Mouse (Mus musculus): Measurements from ENCODE around the gene Mta1.

Mta1 gene

GRCm38 (mm10) chr12:113134502-113134901, 36.4 kb downstream of the Mta1 start:
- DNase-seq (ENCODE audit: low spot score in 2 of 2) = no peak

GRCm38 (mm10) chr12:113135401-113135800, 37.3 kb downstream of the Mta1 start:
- no peak for DNase-seq (ENCODE audit: low spot score in 2 of 2)

- no peak for DNase-seq (ENCODE audit: low spot score in 2 of 2)
Observed at GRCm38 (mm10) chr12:113136492-113137020, 38.5 kb downstream of the Mta1 start.

GRCm38 (mm10) chr12:113137260-113138213, 39.5 kb downstream of the Mta1 start:
- no peak for DNase-seq (ENCODE audit: low spot score in 2 of 2)

- no peak for DNase-seq (ENCODE audit: low spot score in 2 of 2)
Observed at GRCm38 (mm10) chr12:113138291-113138690, 40.2 kb downstream of the Mta1 start.

- peak; percentile 62 to 80 for DNase-seq (ENCODE audit: low spot score in 2 of 2)
Observed at GRCm38 (mm10) chr12:113138901-113139864, 41.1 kb downstream of the Mta1 start.

- DNase-seq (ENCODE audit: low spot score in 2 of 2) = peak; percentile 86 to 89
Observed at GRCm38 (mm10) chr12:113139908-113140615, 42.0 kb downstream of the Mta1 start, which contains the start of gene Crip2. TSS of gene Crip2 (plus strand) at chr12:113140236.

- peak; percentile 71 to 77 for DNase-seq (ENCODE audit: low spot score in 2 of 2)
Observed at GRCm38 (mm10) chr12:113140616-113141411, 42.7 kb downstream of the Mta1 start.

- peak in 1 of 2 experiments; percentile 45 for DNase-seq (ENCODE audit: low spot score in 2 of 2)
Observed at GRCm38 (mm10) chr12:113141531-113141973, 43.5 kb downstream of the Mta1 start.

GRCm38 (mm10) chr12:113142021-113142975, 44.2 kb downstream of the Mta1 start:
- DNase-seq (ENCODE audit: low spot score in 2 of 2) = peak; percentile 26 to 72

GRCm38 (mm10) chr12:113143164-113143563, 45.1 kb downstream of the Mta1 start:
- no peak for DNase-seq (ENCODE audit: low spot score in 2 of 2)

GRCm38 (mm10) chr12:113144001-113144756, 46.1 kb downstream of the Mta1 start:
- DNase-seq (ENCODE audit: low spot score in 2 of 2) = peak in 1 of 2 experiments; percentile 46

- peak in 1 of 2 experiments; percentile 13 for DNase-seq (ENCODE audit: low spot score in 2 of 2)
Observed at GRCm38 (mm10) chr12:113144886-113145285, 46.8 kb downstream of the Mta1 start.

- no peak for DNase-seq (ENCODE audit: low spot score in 2 of 2)
Observed at GRCm38 (mm10) chr12:113145591-113145990, 47.5 kb downstream of the Mta1 start.

- DNase-seq (ENCODE audit: low spot score in 2 of 2) = peak; percentile 81 to 85
Observed at GRCm38 (mm10) chr12:113146112-113147057, 48.3 kb downstream of the Mta1 start, which contains the start of gene Crip1. TSS of gene Crip1 (plus strand) at chr12:113146316.

- DNase-seq (ENCODE audit: low spot score in 2 of 2) = no peak
Observed at GRCm38 (mm10) chr12:113147481-113147880, 49.4 kb downstream of the Mta1 start.
